Mouse (Mus musculus) hindbrain, embryonic 15.5 days (tissue): Measurements from ENCODE around the gene Arl2. TPM values are rescaled to one million over a fixed set of nuclear protein-coding genes. Genes with fewer than 3 reads are reported as not detected.
A peak's percentile ranks its signal among the peaks of the same experiment; 100 is the strongest.
"Not testable (repeated sequence)": the region's sequence is repeated elsewhere in the genome, so short reads cannot be mapped to it uniquely, and the experiment has no call there.

ENCODE experiments used
- ATAC-seq: fragments of 200-750 bp; cut with Nextera tagmentation; 2 replicates; pipeline ENCODE4 v1.8.0; 2017; ENCODE audit warnings: low read depth, moderate number of reproducible peaks, moderate TSS enrichment; ENCODE audit not compliant: low FRiP score
- H3K27ac ChIP-seq: fragments of 300-500 bp; sonication (generic); replicated peaks from 2 replicates; pipeline ENCODE4 v1.5.1; 2015; ENCODE audit warnings: mild to moderate bottlenecking, inconsistent platforms
- H3K27me3 ChIP-seq: fragments of 300-500 bp; sonication (generic); 2 replicates; pipeline ENCODE4 v1.6.1; 2015; ENCODE audit warnings: control low read depth, inconsistent platforms
- H3K36me3 ChIP-seq: fragments of 300-500 bp; sonication (generic); 2 replicates; pipeline ENCODE4 v1.6.1; 2015; ENCODE audit warnings: control low read depth, inconsistent platforms
- H3K4me1 ChIP-seq: fragments of 300-500 bp; sonication (generic); replicated peaks from 2 replicates; pipeline ENCODE4 v1.6.1; 2015; ENCODE audit warnings: control low read depth, inconsistent platforms
- H3K4me2 ChIP-seq: fragments of 300-500 bp; sonication (generic); 2 replicates; pipeline ENCODE4 v1.6.1; 2015; ENCODE audit warnings: moderate library complexity, mild to moderate bottlenecking, inconsistent platforms
- H3K4me3 ChIP-seq: fragments of 300-500 bp; sonication (generic); 2 replicates; pipeline ENCODE4 v1.5.1; 2015; ENCODE audit warnings: mild to moderate bottlenecking, inconsistent platforms
- H3K9ac ChIP-seq: fragments of 300-500 bp; sonication (generic); 2 replicates; pipeline ENCODE4 v1.6.1; 2015; ENCODE audit warnings: inconsistent platforms
- H3K9me3 ChIP-seq: fragments of 300-500 bp; sonication (generic); 2 replicates; pipeline ENCODE4 v1.6.1; 2016; ENCODE audit warnings: control low read depth, inconsistent platforms
- WGBS: fragments of 180-500 bp; shearing (Covaris S2); methylation state at CpG from one replicate; pipeline ENCODE4 v1.1.7; 2015; 5-methylcytosine and 5-hydroxymethylcytosine counted together
- polyA plus RNA-seq: library from polyadenylated mRNA; unstranded; fragments of >200 nt; fragmentation: Nextera tagmentation; extraction: Ambion mirVana; gene quantifications from 2 replicates; pipeline ENCODE4 v1.2.1, GENCODE M21; 2015

Arl2 gene
- polyA plus RNA-seq, 1 experiment from 2014 or later = 147 TPM

- peak within 1 kb of the TSS; percentile 74 for H3K4me3 ChIP-seq
- H3K4me2 ChIP-seq = peak within 1 kb of the TSS; percentile 88
- no peaks in the 10 kb centered on the region for H3K9me3 ChIP-seq
- peaks cover 19% of the 10 kb centered on the region for H3K4me1 ChIP-seq
- H3K27me3 ChIP-seq = no peaks in the 10 kb centered on the region
- peaks cover 5% of the 10 kb centered on the region; the same call in 1 of the 2 replicates for H3K36me3 ChIP-seq
- WGBS = under 1% methylated on average over 63 of the region's 68 CpGs
- peak within 1 kb of the TSS; percentile 89 for H3K9ac ChIP-seq
- peak; percentile 93 for ATAC-seq
- H3K27ac ChIP-seq = peak within 1 kb of the TSS; percentile 99
Measured at GRCm38 (mm10) chr19:6140678-6141393, 512 bp downstream of the Arl2 start, which contains the start of gene Batf2. Batf2 (plus strand) TSS chr19:6140983.

DNA sequence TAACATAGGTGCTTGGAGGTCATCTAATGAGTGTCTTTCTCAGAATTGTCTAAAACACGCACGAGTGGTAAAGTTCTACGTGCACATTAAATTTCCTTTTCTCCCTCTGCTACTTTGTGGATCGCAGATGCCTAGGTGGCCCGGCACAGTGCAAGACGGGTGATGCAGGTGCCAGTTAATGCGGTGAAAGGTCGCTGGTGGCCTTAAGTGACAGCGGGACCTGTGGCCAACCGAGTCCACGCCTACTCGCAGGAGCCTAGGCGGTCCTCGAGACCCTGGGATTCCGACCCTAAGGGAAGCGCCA lies 1.0 kb downstream of the Arl2 start:
- H3K36me3 ChIP-seq = peaks cover 11% of the 10 kb centered on the region; the same call in 1 of the 2 replicates
- H3K27me3 ChIP-seq = no peaks in the 10 kb centered on the region
- WGBS = 7% methylated on average over 16 of the region's 16 CpGs
- H3K27ac ChIP-seq = peak overlapping the region; percentile 99
- H3K4me3 ChIP-seq = peak overlapping the region; percentile 74
- peaks cover 19% of the 10 kb centered on the region for H3K4me1 ChIP-seq
- no peak for ATAC-seq
- no peaks in the 10 kb centered on the region for H3K9me3 ChIP-seq
- peak overlapping the region; percentile 88 for H3K4me2 ChIP-seq
- H3K9ac ChIP-seq = peak overlapping the region; percentile 89

- peak overlapping the region; percentile 74 for H3K4me3 ChIP-seq
- H3K4me2 ChIP-seq = peak overlapping the region; percentile 88
- H3K36me3 ChIP-seq = peaks cover 16% of the 10 kb centered on the region; the same call in 1 of the 2 replicates
- peak overlapping the region; percentile 89 for H3K9ac ChIP-seq
- ATAC-seq = no peak
- H3K4me1 ChIP-seq = peaks cover 19% of the 10 kb centered on the region
- H3K9me3 ChIP-seq = no peaks in the 10 kb centered on the region
- no peaks in the 10 kb centered on the region for H3K27me3 ChIP-seq
- peak overlapping the region; percentile 99 for H3K27ac ChIP-seq
- WGBS = 92% methylated on average over 6 of the region's 6 CpGs
Measured at GRCm38 (mm10) chr19:6139701-6140100, 1.6 kb downstream of the Arl2 start.

DNA sequence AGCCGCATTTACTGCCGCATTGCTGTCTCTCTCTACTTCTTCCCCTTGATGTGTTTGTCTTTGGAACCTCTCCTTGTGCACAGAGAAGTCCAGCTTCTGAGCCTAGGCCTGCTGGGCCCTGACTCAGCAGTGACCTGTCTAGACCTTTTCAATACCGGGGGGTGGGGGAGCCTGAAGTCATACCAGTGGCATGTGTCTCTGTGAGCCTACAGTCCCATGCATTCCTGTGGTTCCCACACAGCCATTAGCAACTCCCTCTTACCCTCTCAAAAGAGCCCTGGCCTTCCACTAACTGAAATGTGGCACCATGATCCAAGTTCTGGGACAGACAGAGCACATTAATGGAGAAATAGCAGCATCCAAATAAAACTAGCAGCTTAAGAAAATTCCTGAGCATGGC lies 5.0 kb downstream of the Arl2 start:
- H3K4me3 ChIP-seq = no peak overlapping the region
- WGBS = 90% methylated on average over 3 of the region's 3 CpGs
- no peaks in the 10 kb centered on the region for H3K9me3 ChIP-seq
- no peak overlapping the region for H3K4me2 ChIP-seq
- peaks cover 16% of the 10 kb centered on the region; the same call in 1 of the 2 replicates for H3K36me3 ChIP-seq
- H3K27me3 ChIP-seq = no peaks in the 10 kb centered on the region
- no peak overlapping the region for H3K27ac ChIP-seq
- H3K9ac ChIP-seq = no peak overlapping the region
- ATAC-seq = no peak
- H3K4me1 ChIP-seq = peaks cover 11% of the 10 kb centered on the region

DNA sequence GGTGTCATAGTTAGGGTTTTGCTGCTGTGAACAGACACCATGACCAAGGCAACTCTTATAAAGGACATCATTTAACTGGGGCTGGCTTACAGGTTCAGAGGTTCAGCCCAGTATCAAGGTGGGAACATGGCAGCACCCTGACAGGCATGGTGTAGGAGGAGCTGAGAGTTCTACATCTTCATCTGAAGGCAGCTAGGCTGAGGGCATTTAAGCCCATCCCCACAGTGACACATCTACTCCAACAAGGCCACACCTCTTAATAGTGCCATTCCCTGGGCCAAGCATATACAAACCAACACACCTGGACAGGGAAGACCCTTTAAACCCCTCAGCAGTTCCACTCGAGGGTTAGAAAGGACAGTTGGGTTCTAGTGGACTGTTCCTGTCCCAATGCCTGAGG lies 8.2 kb downstream of the Arl2 start:
- H3K9me3 ChIP-seq, H3K4me2 ChIP-seq, H3K27me3 ChIP-seq, H3K4me3 ChIP-seq, H3K9ac ChIP-seq, H3K4me1 ChIP-seq, H3K27ac ChIP-seq, ATAC-seq: not testable (repeated sequence)
- 52% methylated on average over 1 of the region's 1 CpGs for WGBS
- peaks cover 16% of the 10 kb centered on the region; the same call in 1 of the 2 replicates for H3K36me3 ChIP-seq

- H3K4me2 ChIP-seq = no peak overlapping the region
- peaks cover 5% of the 10 kb centered on the region; the same call in 1 of the 2 replicates for H3K4me1 ChIP-seq
- H3K36me3 ChIP-seq = peaks cover 12% of the 10 kb centered on the region; the same call in 1 of the 2 replicates
- H3K27me3 ChIP-seq = no peaks in the 10 kb centered on the region
- H3K27ac ChIP-seq = no peak overlapping the region
- no peak overlapping the region for H3K9ac ChIP-seq
- whole genome bisulfite sequencing = 78% methylated on average over 7 of the region's 7 CpGs
- no peak overlapping the region for H3K4me3 ChIP-seq
- no peaks in the 10 kb centered on the region for H3K9me3 ChIP-seq
- ATAC-seq = no peak
Measured at GRCm38 (mm10) chr19:6132171-6132827, 9.0 kb downstream of the Arl2 start.

- H3K27me3 ChIP-seq, H3K36me3 ChIP-seq, ATAC-seq, H3K27ac ChIP-seq, H3K9ac ChIP-seq, H3K4me2 ChIP-seq, H3K4me3 ChIP-seq, H3K9me3 ChIP-seq: not testable (repeated sequence)
- WGBS = 74% methylated on average over 7 of the region's 7 CpGs
- H3K4me1 ChIP-seq = peaks cover 10% of the 10 kb centered on the region
Measured at GRCm38 (mm10) chr19:6130414-6131128, 10.8 kb downstream of the Arl2 start.

DNA sequence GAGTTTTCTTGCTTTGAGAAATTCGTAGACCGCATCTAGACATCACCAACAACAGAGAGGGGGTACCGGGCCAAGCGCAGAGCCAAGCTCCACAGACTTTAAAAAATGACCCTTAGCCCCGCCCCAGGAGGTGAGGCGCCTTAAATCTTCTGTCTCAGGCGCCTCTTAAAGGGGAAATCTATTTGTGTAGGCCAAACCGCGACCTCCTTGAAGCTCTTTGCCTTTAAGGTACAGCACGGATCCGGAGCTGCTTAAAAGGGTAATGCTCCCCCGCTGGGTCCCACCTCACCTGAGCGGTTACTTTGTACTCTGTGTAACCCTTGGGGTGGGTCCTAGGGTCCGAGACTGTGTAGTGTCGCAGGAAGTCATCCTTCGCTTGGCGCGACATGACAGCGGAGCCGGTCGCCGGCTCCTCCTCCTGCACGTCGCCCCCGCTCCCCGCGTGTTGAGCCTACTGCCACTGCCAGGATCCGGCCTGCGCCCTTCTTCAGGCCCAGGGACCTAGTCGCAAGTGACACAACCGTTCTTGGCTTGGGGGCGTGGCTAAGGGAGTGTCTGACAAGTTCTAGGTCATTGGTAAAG lies 13.5 kb downstream of the Arl2 start, which contains the start of gene Snx15:
Gene Snx15, minus strand, starts transcription at position 545 of the 582 bp plus-strand sequence.
- Histone ChIP-seq H3K9me3 (no peaks in the 10 kb centered on the region), H3K4me3 (peak within 1 kb of the TSS; percentile 56), H3K4me2 (peak within 1 kb of the TSS; percentile 55), H3K36me3 (no peaks in the 10 kb centered on the region), H3K9ac (peak within 1 kb of the TSS; percentile 65), H3K27me3 (no peaks in the 10 kb centered on the region), H3K4me1 (peaks cover 12% of the 10 kb centered on the region), H3K27ac (peak within 1 kb of the TSS; percentile 89)
- WGBS = under 1% methylated on average over 32 of the region's 32 CpGs
- peak; percentile 95 for ATAC-seq

- peaks cover 12% of the 10 kb centered on the region for H3K4me1 ChIP-seq
- H3K36me3 ChIP-seq = no peaks in the 10 kb centered on the region
- ATAC-seq = no peak
- peak overlapping the region; percentile 89 for H3K27ac ChIP-seq
- H3K27me3 ChIP-seq = no peaks in the 10 kb centered on the region
- no peak overlapping the region for H3K9ac ChIP-seq
- H3K4me3 ChIP-seq = peak overlapping the region; percentile 56
- H3K4me2 ChIP-seq = peak overlapping the region; percentile 55
- WGBS = 77% methylated on average over 10 of the region's 10 CpGs
- no peaks in the 10 kb centered on the region for H3K9me3 ChIP-seq
Measured at GRCm38 (mm10) chr19:6126789-6127580, 14.4 kb downstream of the Arl2 start.

GRCm38 (mm10) chr19:6126289-6126688 lies 15.1 kb downstream of the Arl2 start:
- no peak overlapping the region for H3K27ac ChIP-seq
- WGBS = 19% methylated on average over 4 of the region's 4 CpGs
- no peak overlapping the region for H3K4me2 ChIP-seq
- H3K36me3 ChIP-seq = no peaks in the 10 kb centered on the region
- no peaks in the 10 kb centered on the region for H3K9me3 ChIP-seq
- H3K9ac ChIP-seq = no peak overlapping the region
- peaks cover 12% of the 10 kb centered on the region for H3K4me1 ChIP-seq
- no peaks in the 10 kb centered on the region for H3K27me3 ChIP-seq
- no peak overlapping the region for H3K4me3 ChIP-seq
- no peak for ATAC-seq

- Histone ChIP-seq H3K4me2 (no peak overlapping the region), H3K27me3 (no peaks in the 10 kb centered on the region), H3K4me3 (no peak overlapping the region), H3K4me1 (peaks cover 12% of the 10 kb centered on the region), H3K9me3 (no peaks in the 10 kb centered on the region), H3K9ac (no peak overlapping the region), H3K27ac (no peak overlapping the region), H3K36me3 (no peaks in the 10 kb centered on the region)
- WGBS = 75% methylated on average over 2 of the region's 2 CpGs
- ATAC-seq = no peak
Measured at GRCm38 (mm10) chr19:6124898-6125297, 16.4 kb downstream of the Arl2 start.
